Mouse (Mus musculus) cerebellum, postnatal 36 days (tissue): ENCODE results near the gene Ubxn11.
"Not testable (repeated sequence)": the region's sequence is repeated elsewhere in the genome, so short reads cannot be mapped to it uniquely, and the experiment has no call there.

Experiments used
- DNase-seq, 2 experiments: peaks; one replicate each; pipeline ENCODE4 v3.0.0; 2021 to 2022; ENCODE audit warnings: mixed read lengths in 2 of 2

Gene Ubxn11

DNA sequence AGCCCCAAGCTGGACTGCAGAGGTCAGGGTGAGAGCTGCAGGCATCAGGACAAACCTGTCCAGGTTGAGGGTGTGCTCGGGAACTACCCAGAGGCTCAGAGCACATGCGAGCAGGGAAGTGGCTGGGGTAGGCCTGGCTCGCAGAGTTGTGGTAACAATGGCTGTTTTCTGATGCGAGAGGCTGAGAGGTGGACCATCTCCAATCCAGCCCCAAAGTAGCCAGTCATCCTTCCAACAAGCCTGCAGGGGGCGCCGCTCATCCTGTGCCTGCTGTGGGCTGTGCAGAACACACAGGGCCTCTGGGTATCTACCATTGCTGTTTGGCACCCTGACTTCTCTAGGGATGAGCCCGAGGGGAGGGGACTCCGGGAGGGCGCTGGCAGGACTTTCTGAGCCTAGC, 17.3 kb downstream of the Ubxn11 start:
- no peak for DNase-seq

DNA sequence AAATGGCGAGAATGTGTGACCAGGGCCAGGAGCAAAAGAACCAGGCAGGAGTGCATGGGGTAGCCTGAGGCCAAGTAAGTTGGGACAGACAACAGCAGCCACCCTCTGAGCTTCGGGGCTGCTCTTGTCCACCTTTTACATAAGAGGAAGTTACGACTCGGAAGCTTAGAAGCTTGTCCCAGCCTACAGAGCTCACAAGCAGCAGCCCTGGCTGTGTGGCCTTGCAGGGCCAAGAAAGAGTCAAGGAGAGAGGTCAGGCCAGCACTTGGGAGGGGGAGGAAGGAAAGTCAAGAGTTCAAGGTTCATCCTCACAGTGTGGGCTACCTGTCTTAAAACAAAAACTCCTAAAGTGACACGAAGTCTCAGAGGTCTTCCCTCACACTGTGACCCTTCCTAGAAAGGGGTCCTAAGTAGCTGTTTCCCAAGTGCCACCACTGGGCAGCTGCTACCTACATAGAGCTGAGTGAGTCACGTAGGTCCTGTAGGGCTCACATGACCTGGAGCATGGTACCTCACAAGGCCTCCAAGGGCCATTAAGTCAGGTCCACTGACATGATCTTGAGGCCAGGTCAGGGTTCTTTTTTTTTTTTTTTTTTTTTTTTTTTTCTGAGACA, 17.9 kb downstream of the Ubxn11 start:
- DNase-seq: no peak

- no peak for DNase-seq
Observed at GRCm38 (mm10) chr4:134120916-134121315, 18.5 kb downstream of the Ubxn11 start.

DNA sequence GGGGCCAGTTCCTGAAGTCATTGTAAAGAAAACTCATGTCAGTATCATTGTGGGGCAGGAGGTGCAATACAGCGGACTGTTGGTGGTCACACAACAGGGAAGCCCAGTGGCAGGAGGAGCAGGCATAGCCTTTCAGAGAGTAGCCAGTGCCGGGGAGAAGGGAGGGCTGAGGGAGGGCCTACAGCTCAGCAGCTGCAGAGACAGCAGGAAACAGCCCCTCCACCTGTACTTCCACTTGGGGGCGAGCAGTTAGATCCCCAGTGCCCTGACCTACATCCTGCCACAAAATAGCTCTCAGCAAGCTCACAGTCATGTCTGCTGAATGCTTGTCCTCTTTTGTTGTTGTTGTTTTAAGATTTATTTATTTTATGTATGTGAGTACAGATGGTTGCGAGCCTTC, 19.2 kb downstream of the Ubxn11 start:
- no peak for DNase-seq

- DNase-seq: no peak
Observed at GRCm38 (mm10) chr4:134122281-134122680, 19.9 kb downstream of the Ubxn11 start.

DNA sequence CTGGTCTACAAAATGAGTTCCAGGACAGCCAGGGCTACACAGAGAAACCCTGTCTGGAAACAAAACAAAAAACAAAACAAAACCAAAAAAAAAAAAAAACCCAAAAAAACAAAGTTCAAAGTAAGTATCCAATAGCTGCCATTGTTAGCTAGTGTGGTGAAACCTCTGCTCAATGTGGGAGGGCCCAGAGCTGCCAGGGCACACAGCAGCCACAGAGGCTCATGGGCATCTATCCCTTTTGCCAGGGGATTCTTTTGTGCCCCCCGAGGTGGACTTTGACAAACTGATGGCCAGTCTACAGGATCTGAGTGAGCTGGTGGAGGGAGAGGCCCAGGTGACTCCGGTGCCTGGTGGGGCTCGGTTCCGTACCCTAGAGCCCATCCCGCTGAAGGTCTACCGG, 20.8 kb downstream of the Ubxn11 start:
- DNase-seq: no peak

- DNase-seq: peak; percentile 50 to 57
Observed at GRCm38 (mm10) chr4:134123680-134124551, 21.5 kb downstream of the Ubxn11 start.

GRCm38 (mm10) chr4:134125383-134126060, 23.2 kb downstream of the Ubxn11 start:
- DNase-seq: no peak

GRCm38 (mm10) chr4:134126300-134127120, 24.1 kb downstream of the Ubxn11 start:
- no peak for DNase-seq

GRCm38 (mm10) chr4:134127121-134127455, 24.7 kb downstream of the Ubxn11 start:
- DNase-seq: no peak

DNA sequence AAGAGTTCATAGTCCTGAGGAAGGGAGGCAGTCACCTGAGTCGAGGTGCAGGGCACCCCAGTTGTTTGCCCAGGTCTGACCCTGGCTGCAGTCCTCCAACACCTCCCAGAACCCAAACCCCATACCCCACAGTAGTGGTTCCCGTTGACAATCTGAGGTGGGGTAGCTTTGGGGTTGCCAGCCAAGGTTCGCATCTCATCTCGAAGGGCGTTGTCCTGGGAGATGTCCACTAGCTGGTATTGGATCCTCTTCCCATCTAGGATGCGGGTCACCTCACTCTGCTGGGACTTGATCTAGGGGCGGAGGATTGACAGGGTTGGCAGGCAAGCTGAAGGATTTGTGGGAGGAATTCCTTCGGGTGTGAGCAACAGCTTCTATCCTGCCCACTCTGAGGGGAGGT, 25.4 kb downstream of the Ubxn11 start:
- DNase-seq: no peak

GRCm38 (mm10) chr4:134128221-134128982, 26.0 kb downstream of the Ubxn11 start, which contains the start of gene Sh3bgrl3:
Sh3bgrl3 (minus strand) TSS chr4:134128789.
- DNase-seq: peak; percentile 75 to 80

- DNase-seq: no peak
Observed at GRCm38 (mm10) chr4:134128983-134129362, 26.6 kb downstream of the Ubxn11 start.

GRCm38 (mm10) chr4:134129482-134129881, 27.1 kb downstream of the Ubxn11 start:
- DNase-seq: no peak

GRCm38 (mm10) chr4:134132117-134132516, 29.7 kb downstream of the Ubxn11 start:
- DNase-seq: no peak

DNA sequence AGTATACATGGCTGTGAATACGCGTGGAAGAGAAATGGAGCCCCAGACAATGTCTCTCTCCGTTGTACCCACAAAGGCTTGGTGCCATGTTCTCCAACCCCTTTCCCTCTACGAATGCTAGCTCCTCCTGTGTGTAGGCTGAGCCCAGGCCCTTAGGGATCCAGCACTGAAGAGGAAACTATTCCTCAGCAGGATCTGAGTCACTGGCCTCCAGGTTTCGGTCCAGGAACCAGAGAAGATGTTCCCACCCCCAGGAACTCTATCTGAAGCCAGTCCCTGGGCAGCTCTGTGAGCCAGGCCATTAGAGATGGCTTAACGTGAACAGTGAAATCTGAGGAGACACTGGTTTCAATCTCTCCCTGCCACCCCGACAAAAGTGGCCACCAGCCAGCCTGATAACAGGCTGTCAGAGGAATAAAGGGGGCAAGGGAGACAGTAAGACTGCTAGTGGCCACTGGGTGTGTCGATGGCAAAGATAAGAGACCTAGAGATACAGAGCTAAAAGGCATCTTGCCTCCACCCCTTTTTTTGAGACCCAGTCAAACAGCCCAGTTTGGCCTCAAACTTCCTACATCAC, 30.2 kb downstream of the Ubxn11 start:
- no peak for DNase-seq

DNA sequence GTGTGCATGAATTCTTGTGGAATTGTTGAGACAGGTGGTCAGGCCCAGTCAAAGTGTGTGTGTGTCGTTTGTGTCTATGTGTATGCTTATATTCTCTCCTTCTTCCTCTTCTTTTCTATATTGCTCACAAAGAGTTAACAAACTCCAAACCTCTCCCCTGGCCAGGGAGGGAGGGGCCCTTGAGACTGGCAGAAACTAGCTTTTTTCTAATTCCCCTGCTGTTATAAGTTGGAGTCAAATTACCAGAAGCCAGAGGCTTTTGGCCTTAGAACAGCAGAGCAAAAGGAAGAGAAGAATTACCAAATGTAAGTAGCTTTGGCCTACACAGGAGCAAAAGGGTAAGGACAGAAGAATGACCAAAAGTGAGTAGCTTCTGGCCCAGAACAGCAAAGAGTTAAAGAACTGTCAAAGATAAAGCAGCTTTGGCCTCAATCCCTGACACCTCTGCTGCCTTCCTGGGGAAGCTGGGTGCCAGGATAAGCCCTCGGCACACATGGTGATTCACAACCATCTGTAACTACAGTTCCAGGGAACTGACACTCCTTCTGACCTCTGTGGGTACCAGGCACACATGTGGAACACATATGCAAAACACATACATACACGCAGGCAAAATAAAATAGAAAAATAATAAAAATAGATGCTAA, 34.0 kb downstream of the Ubxn11 start:
- DNase-seq: no peak

- no peak for DNase-seq
Observed at GRCm38 (mm10) chr4:134138857-134139256, 36.5 kb downstream of the Ubxn11 start.

GRCm38 (mm10) chr4:134144297-134144696, 41.9 kb downstream of the Ubxn11 start:
- not testable (repeated sequence) for DNase-seq

GRCm38 (mm10) chr4:134149389-134149788, 47.0 kb downstream of the Ubxn11 start:
- DNase-seq: no peak

DNA sequence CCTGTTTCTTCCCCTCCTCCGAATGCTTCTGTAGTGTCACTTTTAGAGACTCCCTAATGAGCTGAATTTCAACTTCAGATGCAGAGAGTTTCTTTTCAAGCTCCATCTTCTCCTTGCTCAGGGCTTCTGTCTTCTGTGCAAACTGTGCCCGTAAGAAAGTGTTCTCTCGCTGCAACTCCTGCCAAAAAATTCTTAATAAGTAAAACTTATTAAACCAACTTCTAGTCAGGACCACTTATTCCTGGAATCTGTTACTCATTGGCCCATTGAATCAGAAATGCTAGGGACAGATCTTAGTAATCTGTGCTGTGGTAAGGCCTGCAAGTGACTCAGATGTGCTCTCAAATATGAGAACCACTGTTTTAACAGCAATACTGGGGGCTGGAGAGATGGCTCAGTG, 49.7 kb downstream of the Ubxn11 start:
- no peak for DNase-seq
